Mouse (Mus musculus): ENCODE data around the gene 2410131K14Rik.

DNA sequence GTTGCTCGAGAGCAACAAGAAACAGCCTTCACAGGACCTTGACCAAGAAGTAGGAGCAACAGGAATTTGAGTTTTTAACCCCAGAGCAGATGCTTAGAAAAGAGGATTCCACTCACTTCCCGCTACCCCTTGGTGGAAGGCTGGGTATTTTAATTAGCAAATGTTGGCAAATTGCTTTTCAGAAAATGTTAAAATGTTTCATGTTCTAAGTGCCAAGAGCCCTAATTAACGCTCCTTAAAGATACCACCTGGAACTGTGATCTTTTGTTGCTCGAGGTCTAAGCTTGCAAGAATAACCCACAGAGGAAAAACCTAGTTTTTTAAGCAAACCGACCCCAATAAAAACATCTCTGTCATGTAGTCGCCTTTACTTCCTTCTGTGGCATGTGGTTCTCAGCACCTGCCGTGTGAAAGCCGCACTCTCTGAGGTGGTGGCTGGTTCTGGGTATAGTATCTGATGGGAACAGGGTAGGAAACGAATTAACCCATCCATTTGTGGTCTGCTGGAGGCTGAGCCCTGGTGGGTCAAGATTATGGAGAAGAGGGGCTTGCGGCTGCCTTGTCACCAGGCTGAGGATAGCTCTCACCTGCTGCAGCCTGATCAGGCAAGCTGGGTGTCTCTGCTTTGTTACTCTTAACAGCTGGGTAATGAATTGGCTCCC, 26.6 kb downstream of the 2410131K14Rik start:
- TF ChIP-seq CTCF (IDR thresholded peaks at IDR 0.05; ENCODE audit: extremely low read depth, insufficient read length, insufficient replicate concordance, low read depth, low read length) (no peak), POLR2A (IDR thresholded peaks at IDR 0.05; ENCODE audit: low read depth, low read length) (no peak)

Measured in small intestine, adult 2 months (tissue).